Mouse (Mus musculus) erythroblast, embryonic 14.5 days (primary cell): ENCODE results near the gene Jmjd6. TPM values are rescaled to one million over a fixed set of nuclear protein-coding genes. Genes with fewer than 3 reads are reported as not detected.

Experiments used
- H3K27me3 ChIP-seq: 2 replicates; pipeline ENCODE4 v1.6.1; 2012; ENCODE audit warnings: inconsistent platforms; ENCODE audit not compliant: control insufficient read depth
- H3K36me3 ChIP-seq: 2 replicates; pipeline ENCODE4 v1.6.1; 2012; ENCODE audit warnings: mild to moderate bottlenecking, inconsistent platforms; ENCODE audit not compliant: control insufficient read depth
- H3K4me1 ChIP-seq: 2 replicates; pipeline ENCODE4 v1.6.1; 2012; ENCODE audit warnings: inconsistent platforms; ENCODE audit not compliant: control insufficient read depth
- H3K4me3 ChIP-seq: replicated peaks from 2 replicates; pipeline ENCODE3; 2012; ENCODE audit warnings: moderate library complexity, mild to moderate bottlenecking, inconsistent platforms
- H3K9me3 ChIP-seq: 2 replicates; pipeline ENCODE4 v1.6.1; 2012; ENCODE audit warnings: low read length, inconsistent platforms, mixed read lengths; ENCODE audit not compliant: control insufficient read depth
- GATA1 ChIP-seq: IDR thresholded peaks from 2 replicates; pipeline ENCODE4 v1.6.1; 2012; ENCODE audit warnings: low read length, inconsistent platforms, mixed read lengths
- TAL1 ChIP-seq: IDR thresholded peaks from 3 replicates; pipeline ENCODE4 v1.6.1; 2012; ENCODE audit warnings: low read length, inconsistent platforms, mixed read lengths
- polyA plus RNA-seq: library from polyadenylated mRNA; stranded (reverse); fragments of >175 nt; gene quantifications from 2 replicates; pipeline ENCODE4 v1.2.3, GENCODE M21; 2012

The Jmjd6 gene
- polyA plus RNA-seq, result 3.6 and 5.9 TPM in 2 replicates

DNA sequence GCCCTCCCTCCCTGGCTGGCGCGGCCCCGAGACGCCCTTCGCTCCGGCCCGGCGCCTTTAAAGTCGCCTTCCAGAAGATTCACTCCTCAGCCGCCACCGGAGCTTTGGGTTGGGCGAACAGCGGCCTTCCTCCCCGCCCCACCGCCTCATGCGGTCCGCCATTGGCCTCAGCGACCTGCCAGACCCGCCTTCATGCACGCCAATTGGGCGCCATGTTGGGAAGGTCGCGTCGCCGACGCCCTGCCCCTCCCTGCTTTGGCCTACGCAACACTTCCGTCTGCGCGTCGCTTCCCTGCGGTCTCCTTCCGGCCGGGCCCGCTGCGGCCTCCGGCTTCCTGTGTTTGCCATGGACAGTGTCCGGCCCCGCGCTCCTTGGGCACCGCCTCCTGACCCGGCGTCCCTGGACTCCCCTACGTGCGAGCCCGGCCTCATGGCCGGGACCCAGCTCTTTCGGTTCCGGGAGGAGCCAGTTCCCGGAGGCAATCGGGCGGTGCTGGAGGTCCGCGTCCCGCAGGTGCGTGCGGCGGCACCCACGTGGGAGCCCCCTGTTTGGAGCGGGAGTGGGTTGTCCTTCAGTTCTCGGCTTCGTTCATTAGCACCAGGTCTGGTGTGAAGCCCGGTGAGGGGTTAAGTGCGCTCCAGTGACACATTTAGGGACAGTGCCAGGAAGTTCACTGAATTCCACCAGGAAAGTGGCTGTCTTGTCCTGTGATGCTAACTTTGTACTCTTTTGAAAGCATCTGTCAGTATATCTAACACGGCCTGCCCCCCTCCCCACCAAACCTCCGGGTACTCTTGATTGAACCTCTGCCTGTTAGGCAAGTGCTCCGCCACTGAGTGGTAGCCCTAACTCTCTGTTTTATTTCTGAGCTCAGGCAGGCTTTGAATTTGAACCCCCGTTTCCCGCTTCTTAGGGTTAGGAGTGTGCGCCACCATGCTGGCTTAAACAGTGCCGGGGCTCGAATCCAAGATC, at the start of gene Jmjd6, which contains the start of gene Mettl23:
Jmjd6 (minus strand) TSS at position 189 of the 973 bp plus-strand sequence.
Mettl23 (plus strand) TSS at position 18 of the 973 bp plus-strand sequence.
- peaks cover 73% of the 10 kb centered on the region for H3K4me1 ChIP-seq
- H3K4me3 ChIP-seq, result peak within 1 kb of the TSS; percentile 84
- TF ChIP-seq TAL1 (no peak), GATA1 (no peak)
- peaks cover 63% of the 10 kb centered on the region for H3K36me3 ChIP-seq
- no peaks in the 10 kb centered on the region for H3K27me3 ChIP-seq
- H3K9me3 ChIP-seq, result no peaks in the 10 kb centered on the region

DNA sequence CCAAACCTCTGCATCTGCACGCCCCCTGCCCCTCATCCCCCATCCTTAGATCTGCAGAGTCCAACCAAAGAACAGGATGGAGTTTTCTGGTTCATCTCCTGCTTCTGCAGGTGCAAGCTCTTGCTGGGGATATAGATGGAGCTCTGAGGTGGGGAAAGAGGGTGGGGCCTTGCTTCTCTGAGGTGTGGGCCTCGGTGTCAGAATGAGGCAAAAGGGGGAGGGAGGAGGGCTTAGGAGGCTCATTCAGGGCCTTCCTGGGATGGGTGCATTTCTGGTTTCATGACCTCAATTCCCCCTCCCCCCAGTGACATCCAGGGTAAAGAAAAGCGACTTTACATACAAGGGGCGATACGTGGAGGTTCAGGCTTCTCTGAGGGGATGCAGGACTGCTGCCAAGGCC, 43.9 kb upstream of the Jmjd6 start:
- Histone ChIP-seq H3K4me3 (no peak overlapping the region), H3K9me3 (no peaks in the 10 kb centered on the region), H3K27me3 (peaks cover 17% of the 10 kb centered on the region), H3K4me1 (no peaks in the 10 kb centered on the region), H3K36me3 (no peaks in the 10 kb centered on the region)
- TF ChIP-seq GATA1 (no peak), TAL1 (no peak)

DNA sequence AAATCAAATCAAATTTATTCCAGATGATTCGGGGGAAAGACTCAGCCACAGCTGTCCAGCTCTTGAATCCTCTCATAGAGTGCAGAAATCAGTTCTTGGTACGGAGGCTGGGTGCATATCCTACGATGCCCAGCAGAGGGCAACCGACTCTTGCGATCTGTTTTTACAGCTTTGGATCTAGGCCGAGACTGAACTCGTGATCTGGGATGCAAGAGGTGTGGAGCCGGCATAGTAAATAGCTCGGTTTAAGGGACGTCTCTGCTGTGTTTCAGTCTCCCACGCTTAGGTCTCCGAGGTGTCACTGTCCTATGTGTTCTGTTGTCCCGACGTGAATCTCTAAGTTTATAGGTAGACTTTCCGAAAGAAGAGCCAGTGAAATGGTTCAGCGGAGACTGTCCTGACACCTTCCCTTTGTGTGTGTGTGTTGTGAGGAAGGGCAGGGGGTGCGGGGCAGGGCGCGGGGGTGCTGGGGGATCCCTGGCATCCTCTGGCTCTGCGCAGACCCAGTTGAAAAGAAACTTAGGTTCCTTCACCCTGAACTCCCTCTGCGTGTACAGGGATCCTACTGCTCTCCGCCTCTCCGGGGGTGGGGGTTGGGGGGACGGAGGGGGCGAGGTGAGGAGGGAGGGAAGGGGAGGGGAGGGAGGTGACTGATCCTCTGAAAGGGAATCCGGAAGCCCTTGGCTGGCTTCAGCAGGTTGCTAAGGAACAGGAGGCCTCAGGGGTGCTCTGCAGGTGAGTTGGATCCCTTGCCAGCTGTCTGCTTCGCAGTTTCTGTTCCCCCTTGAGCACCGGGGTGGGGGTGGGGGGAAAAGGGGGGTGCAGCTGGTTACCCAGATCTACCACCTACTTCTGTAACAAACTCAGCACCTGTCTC, 42.3 kb upstream of the Jmjd6 start:
- no peak for TF ChIP-seq TAL1
- TF ChIP-seq GATA1, result no peak
- no peaks in the 10 kb centered on the region for H3K9me3 ChIP-seq
- no peaks in the 10 kb centered on the region for H3K36me3 ChIP-seq
- H3K4me3 ChIP-seq, result no peak overlapping the region
- peaks cover 14% of the 10 kb centered on the region for H3K27me3 ChIP-seq
- H3K4me1 ChIP-seq, result no peaks in the 10 kb centered on the region

DNA sequence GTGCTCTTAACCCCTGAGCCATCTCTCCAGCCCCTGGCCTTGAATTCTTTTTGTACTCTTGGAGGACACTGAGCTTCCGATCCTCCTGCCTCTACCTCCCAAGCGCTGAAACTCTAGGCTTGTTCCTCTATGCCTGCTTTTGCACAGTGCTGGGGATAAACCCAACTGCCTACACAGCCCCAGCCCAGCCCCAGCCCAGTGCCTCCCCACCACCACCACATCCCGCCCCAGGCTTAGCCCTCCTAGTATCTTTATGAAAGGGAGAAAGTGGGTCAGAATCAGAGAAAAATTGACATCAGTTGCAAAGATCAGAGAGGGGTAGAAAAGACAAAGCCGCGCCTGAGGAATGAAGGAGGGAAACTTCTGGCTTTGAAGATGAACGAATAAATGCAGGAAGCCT, 40.8 kb upstream of the Jmjd6 start:
- H3K4me1 ChIP-seq, result no peaks in the 10 kb centered on the region
- no peak overlapping the region for H3K4me3 ChIP-seq
- H3K9me3 ChIP-seq, result no peaks in the 10 kb centered on the region
- peaks cover 13% of the 10 kb centered on the region for H3K27me3 ChIP-seq
- no peaks in the 10 kb centered on the region for H3K36me3 ChIP-seq
- TF ChIP-seq TAL1 (no peak), GATA1 (no peak)

DNA sequence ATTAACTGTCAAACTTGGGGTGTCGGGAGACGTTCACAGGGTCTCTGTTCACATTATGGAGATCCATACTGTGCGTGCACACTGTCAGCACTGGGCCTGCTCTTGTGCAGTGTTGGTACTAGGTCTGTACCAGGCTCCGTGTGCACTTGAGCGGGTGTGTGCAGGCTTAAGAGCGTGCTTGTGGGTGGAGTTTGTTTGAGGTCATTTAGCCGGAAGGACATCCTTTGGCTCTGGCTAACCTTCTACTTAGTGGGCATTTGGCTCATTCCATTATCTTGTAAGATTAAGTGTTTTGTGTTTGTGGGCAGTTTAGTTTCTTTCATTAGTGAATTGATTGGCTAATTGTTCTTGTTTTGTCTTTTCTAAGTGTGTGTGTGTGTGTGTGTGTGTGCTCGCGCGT, 39.2 kb upstream of the Jmjd6 start:
- no peaks in the 10 kb centered on the region for H3K36me3 ChIP-seq
- H3K27me3 ChIP-seq, result peaks cover 13% of the 10 kb centered on the region
- H3K9me3 ChIP-seq, result no peaks in the 10 kb centered on the region
- H3K4me3 ChIP-seq, result no peak overlapping the region
- TF ChIP-seq GATA1, result no peak
- TF ChIP-seq TAL1, result no peak
- no peaks in the 10 kb centered on the region for H3K4me1 ChIP-seq

DNA sequence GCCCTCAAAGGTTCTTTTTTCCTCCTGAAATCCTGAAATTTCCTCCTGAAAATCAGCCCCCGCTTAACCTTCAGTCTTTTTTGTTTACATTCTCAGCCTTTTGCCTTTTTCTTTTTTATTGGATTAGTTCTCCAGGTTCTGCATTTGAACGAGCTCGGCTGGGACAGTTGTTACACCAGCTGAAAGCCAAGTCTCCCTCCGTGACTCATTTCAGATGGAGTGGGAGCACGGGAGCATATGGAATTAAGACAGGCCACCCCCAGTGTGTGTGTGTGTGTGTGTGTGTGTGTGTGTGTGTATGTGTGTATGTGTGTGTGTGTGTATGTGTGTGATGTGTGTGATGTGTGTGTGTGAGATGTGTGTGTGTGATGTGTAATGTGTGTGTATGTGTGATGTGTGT, 38.2 kb upstream of the Jmjd6 start:
- H3K4me1 ChIP-seq, result no peaks in the 10 kb centered on the region
- H3K36me3 ChIP-seq, result no peaks in the 10 kb centered on the region
- H3K9me3 ChIP-seq, result no peaks in the 10 kb centered on the region
- H3K4me3 ChIP-seq, result no peak overlapping the region
- TF ChIP-seq GATA1, result no peak
- no peak for TF ChIP-seq TAL1
- H3K27me3 ChIP-seq, result peaks cover 5% of the 10 kb centered on the region

DNA sequence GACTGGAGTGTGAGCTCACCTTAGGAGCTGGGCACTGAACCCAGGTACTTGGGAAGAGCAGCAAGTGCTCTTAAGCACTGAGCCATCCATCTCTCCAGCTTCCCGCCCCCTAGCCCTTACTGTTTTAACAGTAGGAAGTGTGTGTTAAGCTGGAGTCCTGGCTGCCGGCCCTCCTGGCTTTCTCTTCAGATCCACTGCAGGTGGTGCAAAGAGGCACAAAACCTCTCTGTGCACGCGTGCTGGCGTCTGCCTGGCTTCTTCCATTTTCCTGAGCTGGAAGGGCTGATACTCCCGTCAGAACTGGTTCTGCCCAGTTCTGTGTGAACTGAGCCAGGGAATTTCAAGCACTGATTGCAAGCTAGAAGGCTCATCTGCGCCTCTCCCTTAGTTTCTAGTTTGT, 37.6 kb upstream of the Jmjd6 start:
- Histone ChIP-seq H3K9me3 (no peaks in the 10 kb centered on the region), H3K27me3 (peaks cover 3% of the 10 kb centered on the region), H3K4me1 (no peaks in the 10 kb centered on the region), H3K36me3 (no peaks in the 10 kb centered on the region; the same call in 1 of the 2 replicates), H3K4me3 (no peak overlapping the region)
- TF ChIP-seq GATA1 (no peak), TAL1 (no peak)

DNA sequence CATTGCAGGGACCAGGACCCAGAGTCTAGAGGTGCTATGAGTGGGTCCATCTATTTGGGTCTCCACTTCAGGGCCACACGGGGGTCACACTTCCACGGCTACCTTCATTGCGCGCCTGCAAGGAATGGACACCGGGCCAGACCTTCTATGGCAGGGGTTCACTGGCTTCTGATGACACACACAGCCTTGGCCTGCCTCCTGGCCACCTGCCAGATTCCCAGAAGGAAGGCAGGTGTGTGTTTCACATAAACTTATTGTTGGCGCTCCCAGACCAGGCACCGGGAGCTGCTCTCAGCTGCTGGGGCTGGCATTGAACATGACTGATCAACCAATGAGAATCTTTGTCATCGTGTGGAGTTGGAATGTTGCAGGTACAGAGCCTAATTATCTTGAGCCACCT, 35.2 kb upstream of the Jmjd6 start:
- H3K9me3 ChIP-seq, result no peaks in the 10 kb centered on the region
- peaks cover 13% of the 10 kb centered on the region for H3K36me3 ChIP-seq
- TF ChIP-seq GATA1 (no peak), TAL1 (no peak)
- H3K27me3 ChIP-seq, result no peaks in the 10 kb centered on the region
- H3K4me1 ChIP-seq, result no peaks in the 10 kb centered on the region
- H3K4me3 ChIP-seq, result no peak overlapping the region

DNA sequence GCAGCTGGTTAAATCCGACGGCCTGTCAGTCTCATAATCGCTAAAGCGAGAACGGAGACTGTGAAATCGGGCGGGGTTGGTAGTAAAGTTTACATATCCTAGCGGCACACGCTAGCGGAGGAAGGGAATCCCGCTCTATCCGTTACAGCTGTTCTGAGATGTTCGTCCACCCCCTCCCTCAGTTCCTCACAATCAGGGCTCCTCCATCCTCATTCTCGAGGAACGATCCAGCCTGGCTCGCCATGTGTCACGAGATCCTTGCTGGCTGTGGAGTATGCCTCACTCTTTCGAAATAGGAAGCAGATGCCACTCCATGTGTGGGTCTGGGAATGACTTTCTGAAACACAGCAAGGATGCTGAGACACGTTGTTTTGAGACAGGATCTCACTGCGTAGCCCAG, 30.7 kb upstream of the Jmjd6 start:
- no peaks in the 10 kb centered on the region for H3K27me3 ChIP-seq
- H3K4me1 ChIP-seq, result no peaks in the 10 kb centered on the region
- TF ChIP-seq GATA1 (no peak), TAL1 (no peak)
- H3K36me3 ChIP-seq, result peaks cover 28% of the 10 kb centered on the region
- H3K4me3 ChIP-seq, result no peak overlapping the region
- H3K9me3 ChIP-seq, result no peaks in the 10 kb centered on the region
